Mouse (Mus musculus) liver, embryonic 16.5 days (tissue): ENCODE measurements at regions not wholly inside any gene's neighbourhood (a gene's known extent, or its start where the extent isn't known, plus 50 kb on each side); places are given as distances from the start of the nearest gene placed in this dataset.

ENCODE experiments used
- ATAC-seq: fragments of 200-750 bp; cut with Nextera tagmentation; 2 replicates; pipeline ENCODE4 v1.8.0; 2017; ENCODE audit warnings: low read depth, mild to moderate bottlenecking, moderate number of reproducible peaks, moderate library complexity
- H3K27ac ChIP-seq: fragments of 300-500 bp; sonication (generic); 2 replicates; pipeline ENCODE4 v1.5.1; 2014; ENCODE audit warnings: mild to moderate bottlenecking, low read length
- H3K27me3 ChIP-seq: fragments of 300-500 bp; sonication (generic); 2 replicates; pipeline ENCODE4 v1.6.1; 2014; ENCODE audit warnings: low read depth, low read length, mixed read lengths; ENCODE audit not compliant: control insufficient read depth, insufficient read depth
- H3K36me3 ChIP-seq: fragments of 300-500 bp; sonication (generic); 2 replicates; pipeline ENCODE4 v1.6.1; 2014; ENCODE audit warnings: mild to moderate bottlenecking; ENCODE audit not compliant: control insufficient read depth, insufficient read depth
- H3K4me1 ChIP-seq: fragments of 300-500 bp; sonication (generic); 2 replicates; pipeline ENCODE4 v1.6.1; 2014; ENCODE audit warnings: low read depth, low read length, mixed read lengths; ENCODE audit not compliant: control insufficient read depth
- H3K4me2 ChIP-seq: fragments of 300-500 bp; sonication (generic); 2 replicates; pipeline ENCODE4 v1.6.1; 2014; ENCODE audit warnings: low read depth, low read length, mixed read lengths
- H3K4me3 ChIP-seq: fragments of 300-500 bp; sonication (generic); 2 replicates; pipeline ENCODE4 v1.5.1; 2014; ENCODE audit warnings: low read depth, mild to moderate bottlenecking, low read length
- H3K9ac ChIP-seq: fragments of 300-500 bp; sonication (generic); 2 replicates; pipeline ENCODE4 v1.6.1; 2014; ENCODE audit warnings: low read depth, low read length
- H3K9me3 ChIP-seq: fragments of 300-500 bp; sonication (generic); replicated peaks from 2 replicates; pipeline ENCODE4 v1.6.1; 2016; ENCODE audit warnings: low read length; ENCODE audit not compliant: control insufficient read depth
- WGBS: fragments of 180-500 bp; shearing (Covaris S2); extraction: QIAGEN DNeasy Blood & Tissue Kit; methylation state at CpG from one replicate; pipeline ENCODE4 v1.1.7; 2014; ENCODE audit not compliant: insufficient replicate concordance; 5-methylcytosine and 5-hydroxymethylcytosine counted together

DNA sequence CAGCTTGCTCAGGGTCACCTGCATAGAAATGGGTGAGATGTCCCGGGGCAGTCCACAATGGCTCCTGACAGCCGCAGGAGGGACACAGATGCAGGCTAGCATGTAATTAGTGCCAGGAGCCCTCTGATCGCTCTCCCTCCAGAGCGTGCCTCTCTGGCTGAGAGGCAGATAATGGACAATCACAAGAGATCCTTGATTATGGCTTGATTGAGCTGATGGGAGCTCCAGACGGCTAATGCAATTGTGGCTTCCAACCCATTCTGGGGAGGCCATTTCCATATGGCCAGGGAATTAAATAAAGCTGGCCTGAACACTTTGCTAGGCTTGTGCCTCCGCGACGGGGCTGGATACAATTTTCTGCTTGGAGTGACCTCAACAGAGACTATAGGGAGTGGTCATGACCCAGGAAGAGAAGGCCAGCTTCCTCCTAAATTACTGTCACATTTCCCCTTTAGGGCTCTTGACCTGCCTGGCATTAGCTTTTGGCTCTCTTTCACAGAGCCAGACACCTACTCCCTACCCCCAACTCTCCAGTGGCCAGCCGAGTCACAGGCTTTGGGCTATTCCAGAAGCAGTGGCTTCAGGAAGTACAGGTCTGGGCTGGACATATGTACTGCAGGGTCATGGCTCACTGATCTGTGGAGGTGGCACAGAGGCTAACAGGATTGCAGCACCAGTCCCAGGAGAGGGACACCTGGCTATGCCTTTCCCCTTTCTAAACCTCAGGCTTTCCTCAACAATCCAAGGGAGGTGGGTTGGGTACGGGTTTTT is 311.8 kb downstream of the 3100002H09Rik start:
- WGBS, result 62% methylated on average over 10 of the region's 10 CpGs
- ATAC-seq, result no peak
- Histone ChIP-seq H3K9ac (no peak overlapping the region), H3K4me2 (no peak overlapping the region), H3K27ac (no peak overlapping the region), H3K9me3 (no peaks in the 10 kb centered on the region), H3K27me3 (no peaks in the 10 kb centered on the region), H3K36me3 (no peaks in the 10 kb centered on the region), H3K4me3 (no peak overlapping the region), H3K4me1 (no peaks in the 10 kb centered on the region)

DNA sequence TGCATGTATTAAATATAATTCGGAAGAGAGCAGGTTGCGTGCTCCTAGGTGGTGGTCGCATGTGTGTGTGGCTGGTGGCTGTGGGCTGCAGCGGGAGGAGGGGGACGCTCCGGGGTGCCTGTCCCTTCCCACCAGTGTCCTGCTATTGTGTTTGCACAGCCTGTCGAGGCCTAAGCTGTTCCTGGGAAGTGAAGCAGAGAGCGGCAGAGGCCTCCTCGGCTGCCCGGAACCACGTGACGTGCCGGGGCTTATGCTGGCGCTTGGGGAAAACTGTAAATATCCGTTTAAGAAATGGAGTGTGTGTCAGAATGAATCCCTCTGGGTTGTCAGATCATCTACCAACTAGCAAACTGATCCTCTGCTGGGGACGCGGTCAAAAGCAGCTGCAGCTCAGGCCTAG is 318.3 kb downstream of the 3100002H09Rik start:
- Histone ChIP-seq H3K4me3 (no peak overlapping the region), H3K9ac (no peak overlapping the region), H3K27me3 (no peaks in the 10 kb centered on the region), H3K4me2 (no peak overlapping the region), H3K36me3 (no peaks in the 10 kb centered on the region), H3K27ac (no peak overlapping the region), H3K9me3 (no peaks in the 10 kb centered on the region), H3K4me1 (no peaks in the 10 kb centered on the region)
- ATAC-seq, result no peak
- WGBS, result 49% methylated on average over 17 of the region's 17 CpGs

- WGBS, result 59% methylated on average over 8 of the region's 8 CpGs
- no peak for ATAC-seq
These were observed 318.8 kb downstream of the 3100002H09Rik start for GRCm38 (mm10) chr4:124291767-124292166.

GRCm38 (mm10) chr4:124287471-124287870 is 323.1 kb downstream of the 3100002H09Rik start:
- H3K4me1 ChIP-seq, result no peaks in the 10 kb centered on the region
- H3K36me3 ChIP-seq, result no peaks in the 10 kb centered on the region
- no peaks in the 10 kb centered on the region for H3K27me3 ChIP-seq
- no peak for ATAC-seq
- no peak overlapping the region for H3K4me2 ChIP-seq
- WGBS, result 53% methylated on average over 6 of the region's 6 CpGs
- no peak overlapping the region for H3K4me3 ChIP-seq
- H3K9me3 ChIP-seq, result no peaks in the 10 kb centered on the region
- H3K9ac ChIP-seq, result no peak overlapping the region
- no peak overlapping the region for H3K27ac ChIP-seq

More at GRCm38 (mm10) chr4:124291767-124292166, 318.8 kb downstream of the 3100002H09Rik start:
- Histone ChIP-seq H3K27me3 (no peaks in the 10 kb centered on the region), H3K9me3 (no peaks in the 10 kb centered on the region), H3K4me2 (no peak overlapping the region), H3K4me1 (no peaks in the 10 kb centered on the region), H3K36me3 (no peaks in the 10 kb centered on the region), H3K4me3 (no peak overlapping the region), H3K27ac (no peak overlapping the region), H3K9ac (no peak overlapping the region)

DNA sequence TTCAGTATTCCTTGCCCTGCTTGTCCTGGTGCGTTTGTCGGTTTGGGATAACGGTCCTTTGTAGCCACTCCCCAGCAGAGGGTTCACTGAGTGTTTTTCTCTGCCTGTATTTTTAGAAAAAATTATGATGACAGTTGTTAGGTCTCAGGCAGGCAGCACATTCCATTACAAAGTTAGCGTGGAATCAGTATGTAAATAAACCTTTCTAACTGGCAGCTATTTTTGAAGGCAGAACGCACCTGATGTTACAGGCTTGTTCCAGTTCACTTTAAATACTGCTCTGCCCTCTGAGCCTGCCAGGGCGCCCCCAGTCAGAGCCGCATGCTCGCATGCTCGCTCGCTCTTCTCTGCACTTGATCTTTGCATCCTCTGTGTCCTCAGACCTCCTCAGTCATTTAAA is 331.9 kb downstream of the 3100002H09Rik start:
- Histone ChIP-seq H3K36me3 (no peaks in the 10 kb centered on the region), H3K4me1 (no peaks in the 10 kb centered on the region), H3K4me2 (no peak overlapping the region), H3K27me3 (peaks cover 22% of the 10 kb centered on the region), H3K9ac (no peak overlapping the region), H3K27ac (no peak overlapping the region), H3K9me3 (no peaks in the 10 kb centered on the region), H3K4me3 (no peak overlapping the region)
- 10% methylated on average over 10 of the region's 10 CpGs for WGBS
- ATAC-seq, result no peak

GRCm38 (mm10) chr4:124277456-124278181 is 333.0 kb downstream of the 3100002H09Rik start:
- ATAC-seq, result no peak
- Histone ChIP-seq H3K27ac (no peak overlapping the region), H3K4me2 (peak overlapping the region; percentile 39), H3K4me3 (peak overlapping the region; percentile 23), H3K27me3 (peaks cover 22% of the 10 kb centered on the region), H3K4me1 (no peaks in the 10 kb centered on the region), H3K36me3 (no peaks in the 10 kb centered on the region), H3K9me3 (no peaks in the 10 kb centered on the region), H3K9ac (no peak overlapping the region)
- WGBS, result 2% methylated on average over 43 of the region's 43 CpGs

DNA sequence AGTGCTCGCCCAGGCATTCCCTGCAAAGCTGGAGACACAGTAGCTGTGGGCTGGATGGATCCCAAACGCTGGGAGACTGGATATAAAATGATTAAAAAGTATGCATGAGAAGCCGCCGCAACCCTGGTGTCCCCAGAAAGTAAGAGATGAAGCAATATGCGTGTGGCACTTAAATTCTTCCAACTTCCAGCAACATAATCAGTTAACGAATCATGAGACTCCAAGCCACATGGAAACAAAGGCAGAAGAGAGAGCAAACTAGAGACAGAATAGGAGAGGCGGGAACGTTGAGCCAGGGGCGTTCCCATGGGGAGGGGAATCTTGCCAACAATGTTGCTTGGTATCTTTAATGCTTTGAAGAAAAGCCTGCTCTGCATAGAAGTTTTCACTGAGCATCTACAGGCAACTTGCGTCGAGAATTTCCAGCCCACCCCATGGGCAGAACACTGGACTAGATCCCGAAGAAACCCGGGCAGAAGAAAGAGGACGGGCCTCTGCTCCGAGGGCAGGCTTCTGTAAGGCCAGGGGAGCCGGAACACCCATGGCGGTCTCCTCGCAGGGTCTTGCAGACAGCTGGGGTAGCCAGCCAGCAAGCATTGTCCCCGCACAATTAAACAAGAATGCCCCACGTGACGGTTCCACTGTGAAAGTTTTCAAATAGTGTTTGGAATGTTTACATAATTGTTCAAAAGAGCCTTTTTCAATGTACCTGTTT is 333.7 kb downstream of the 3100002H09Rik start:
- peak overlapping the region; percentile 39 for H3K4me2 ChIP-seq
- WGBS, result 9% methylated on average over 21 of the region's 21 CpGs
- H3K4me1 ChIP-seq, result no peaks in the 10 kb centered on the region
- no peak overlapping the region for H3K9ac ChIP-seq
- H3K9me3 ChIP-seq, result no peaks in the 10 kb centered on the region
- ATAC-seq, result no peak
- no peaks in the 10 kb centered on the region for H3K36me3 ChIP-seq
- H3K27ac ChIP-seq, result no peak overlapping the region
- H3K4me3 ChIP-seq, result peak overlapping the region; percentile 23
- peaks cover 22% of the 10 kb centered on the region for H3K27me3 ChIP-seq

GRCm38 (mm10) chr4:124272002-124272401 is 338.6 kb downstream of the 3100002H09Rik start:
- Histone ChIP-seq H3K4me1 (no peaks in the 10 kb centered on the region), H3K27me3 (peaks cover 6% of the 10 kb centered on the region), H3K27ac (no peak overlapping the region), H3K9me3 (no peaks in the 10 kb centered on the region), H3K4me3 (no peak overlapping the region), H3K4me2 (no peak overlapping the region), H3K36me3 (no peaks in the 10 kb centered on the region), H3K9ac (no peak overlapping the region)
- 21% methylated on average over 2 of the region's 2 CpGs for WGBS
- no peak for ATAC-seq

DNA sequence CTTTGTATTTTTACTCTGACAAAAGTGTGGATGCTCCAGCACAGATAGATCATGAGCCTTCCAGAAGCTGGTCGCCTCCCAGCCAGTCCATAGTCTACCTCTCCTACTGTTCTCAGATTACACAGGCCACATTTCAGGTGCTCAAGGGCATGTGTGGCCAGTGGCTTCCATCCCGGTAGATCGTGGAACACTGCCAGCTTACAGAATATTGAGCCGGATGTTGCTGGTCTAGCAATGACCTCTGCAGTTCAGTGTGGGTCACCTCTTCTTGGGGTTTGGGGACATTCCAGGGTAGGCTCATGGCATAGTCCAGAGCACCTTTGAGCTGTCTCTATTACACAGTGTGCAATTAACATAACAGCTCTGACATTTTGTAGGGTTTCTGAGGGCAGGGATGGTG is 342.2 kb downstream of the 3100002H09Rik start:
- no peak overlapping the region for H3K4me2 ChIP-seq
- H3K9ac ChIP-seq, result no peak overlapping the region
- H3K4me3 ChIP-seq, result no peak overlapping the region
- ATAC-seq, result no peak
- no peaks in the 10 kb centered on the region for H3K27me3 ChIP-seq
- no peaks in the 10 kb centered on the region for H3K36me3 ChIP-seq
- WGBS, result 50% methylated on average over 4 of the region's 4 CpGs
- H3K4me1 ChIP-seq, result no peaks in the 10 kb centered on the region
- H3K27ac ChIP-seq, result no peak overlapping the region
- no peaks in the 10 kb centered on the region for H3K9me3 ChIP-seq
